Mouse (Mus musculus) monocyte, adult 5-6 weeks (primary cell): ENCODE results near the gene Akap13. TPM values are rescaled to one million over a fixed set of nuclear protein-coding genes. Genes with fewer than 3 reads are reported as not detected.
"Not testable (repeated sequence)": the region's sequence is repeated elsewhere in the genome, so short reads cannot be mapped to it uniquely, and the experiment has no call there.

Source experiments
- ATAC-seq: fragments of 153-309, 156-312 bp; replicated peaks from 2 replicates; pipeline ENCODE4 v1.8.0; 2017; ENCODE audit warnings: mild to moderate bottlenecking; ENCODE audit not compliant: low TSS enrichment, insufficient number of reproducible peaks, severe bottlenecking, poor library complexity, low FRiP score
- total RNA-seq: library from RNA; stranded (forward); fragments of 200-1000, 200-491, 200-594 nt; gene quantifications from 3 replicates; pipeline ENCODE4 v1.2.3, GENCODE M21; 2017

Akap13 gene
- total RNA-seq, 1 experiment from 2014 or later: 580 TPM

DNA sequence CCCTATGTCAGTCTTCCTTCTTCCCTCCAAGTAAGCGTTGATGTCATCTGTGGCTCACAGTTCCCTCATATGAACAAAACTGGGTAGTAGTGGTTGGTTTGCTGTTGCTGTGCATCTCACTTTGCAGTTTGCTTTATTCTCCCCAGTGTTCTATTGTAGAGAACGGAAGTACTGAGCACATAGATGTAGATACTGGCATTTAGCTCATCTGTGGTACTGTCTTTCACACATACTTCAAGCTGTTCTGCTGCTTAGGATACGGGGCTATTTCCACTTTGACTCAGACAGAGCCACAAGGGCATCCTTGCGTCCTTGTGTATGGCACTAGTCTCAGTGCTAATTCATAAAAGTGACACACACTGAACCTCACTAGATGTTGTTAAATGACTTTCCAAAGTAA lies 259.7 kb downstream of the Akap13 start:
- ATAC-seq: no peak; the same call in 1 of the 2 replicates

DNA sequence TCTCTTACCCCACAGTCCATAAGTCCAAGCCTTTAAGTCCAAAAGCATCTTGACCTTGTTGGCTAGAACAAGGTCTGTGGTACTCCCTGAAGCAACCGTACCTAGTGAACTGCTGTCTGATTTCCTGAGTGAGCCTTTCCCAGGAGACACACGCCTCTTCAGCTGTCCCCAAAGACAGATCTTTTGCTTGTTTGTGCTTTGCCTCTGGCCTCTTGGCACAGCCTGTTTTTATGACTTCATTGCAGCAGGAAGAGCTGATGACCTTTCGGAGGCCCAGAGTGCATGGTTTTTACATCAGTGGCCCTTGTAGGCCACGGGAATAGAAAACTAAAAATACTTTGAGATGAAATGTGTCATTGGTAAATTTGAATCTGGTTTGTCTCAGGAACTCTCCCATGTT lies 260.6 kb downstream of the Akap13 start:
- ATAC-seq: 0 out of 2 replicates have a peak, but pooled peaks have one; percentile 11

DNA sequence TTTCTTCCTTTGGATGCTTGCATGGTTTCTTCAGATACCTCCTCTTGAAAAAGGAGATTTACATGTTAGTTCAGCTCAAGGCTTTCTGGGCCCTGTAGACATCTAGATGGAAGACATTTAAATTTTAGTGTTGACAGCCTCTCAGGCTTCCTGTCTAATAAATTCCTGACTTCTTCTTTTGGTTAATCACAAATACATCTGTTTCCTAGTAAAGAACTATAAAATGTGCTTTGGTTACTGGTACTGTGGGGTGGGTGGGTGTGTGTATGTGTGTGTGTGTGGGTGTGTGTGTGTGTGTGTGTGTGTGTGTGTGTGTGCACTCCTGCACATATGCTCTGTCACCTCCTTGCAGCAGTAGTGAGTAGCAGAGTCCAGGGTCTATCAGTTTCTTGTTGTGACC lies 262.0 kb downstream of the Akap13 start:
- no peak for ATAC-seq

DNA sequence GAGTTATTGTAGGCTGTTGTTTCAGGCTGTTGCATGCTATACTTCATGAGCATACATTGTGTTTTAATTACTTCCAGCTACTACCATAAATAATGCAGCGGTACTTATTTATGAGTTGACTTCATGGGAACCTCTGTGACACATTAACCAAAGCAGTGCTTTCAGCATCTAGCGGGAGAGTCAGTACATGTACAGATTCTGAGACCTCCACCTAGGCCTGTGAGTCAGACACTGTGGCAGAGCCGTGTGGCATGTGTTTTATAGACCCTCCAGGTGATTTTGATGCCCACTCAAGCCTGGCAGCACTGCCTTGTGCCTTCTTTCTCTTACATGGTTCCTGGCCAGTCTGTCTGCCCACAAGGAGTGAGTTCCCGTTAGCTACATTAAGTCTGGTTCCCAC lies 266.0 kb downstream of the Akap13 start:
- ATAC-seq: no peak

DNA sequence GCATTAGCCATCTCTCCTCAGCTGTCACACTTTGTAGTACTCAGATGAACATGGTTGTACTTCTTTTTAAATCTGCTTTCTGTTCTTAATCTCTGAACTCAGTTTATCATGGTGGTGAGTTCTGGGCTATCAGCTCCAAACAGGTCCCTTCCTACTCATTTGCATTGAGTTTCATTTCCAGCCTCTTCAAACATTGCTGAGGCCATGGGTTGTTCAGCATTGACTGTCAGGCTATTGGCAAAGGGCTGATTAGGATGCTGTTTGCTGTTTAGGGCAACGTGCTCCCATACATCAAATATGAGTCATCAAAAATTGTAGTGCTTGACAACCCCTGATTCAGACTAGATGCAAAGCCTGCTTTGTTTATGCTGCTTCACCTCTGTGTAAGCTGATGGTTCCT lies 268.7 kb downstream of the Akap13 start:
- ATAC-seq: no peak

DNA sequence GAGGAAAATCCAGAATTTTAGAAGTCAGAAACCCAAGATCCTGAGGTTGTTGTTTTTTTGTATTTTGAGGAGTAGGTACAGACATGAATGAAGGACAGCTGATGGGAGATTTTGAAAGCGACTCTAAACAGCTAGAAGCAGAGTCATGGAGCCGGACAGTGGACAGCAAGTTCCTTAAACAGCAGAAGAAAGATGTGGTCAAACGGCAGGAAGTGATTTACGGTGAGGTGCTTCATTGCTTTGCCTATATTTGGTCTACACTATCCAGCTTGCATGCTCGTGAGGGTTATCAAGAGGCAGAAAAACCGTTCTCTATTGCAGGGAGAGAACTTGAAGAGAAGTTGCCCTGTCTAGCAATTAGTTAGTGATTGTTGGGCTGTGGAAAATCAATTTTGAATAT lies 270.6 kb downstream of the Akap13 start:
- ATAC-seq: no peak

DNA sequence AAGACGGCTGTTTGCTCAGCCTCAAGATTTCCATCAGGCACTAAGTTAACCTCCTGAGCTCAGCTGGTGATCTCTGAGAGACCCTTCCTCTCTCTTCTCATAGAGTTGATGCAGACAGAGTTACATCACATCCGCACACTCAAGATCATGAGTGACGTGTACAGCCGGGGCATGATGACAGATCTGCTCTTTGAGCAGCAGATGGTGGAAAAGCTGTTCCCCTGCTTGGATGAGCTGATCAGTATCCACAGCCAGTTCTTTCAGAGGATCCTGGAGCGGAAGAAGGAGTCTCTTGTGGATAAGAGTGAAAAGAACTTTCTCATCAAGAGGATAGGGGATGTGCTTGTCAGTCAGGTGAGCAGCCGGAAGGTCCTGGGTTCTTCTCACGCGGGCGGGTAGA lies 271.5 kb downstream of the Akap13 start:
- ATAC-seq: no peak

DNA sequence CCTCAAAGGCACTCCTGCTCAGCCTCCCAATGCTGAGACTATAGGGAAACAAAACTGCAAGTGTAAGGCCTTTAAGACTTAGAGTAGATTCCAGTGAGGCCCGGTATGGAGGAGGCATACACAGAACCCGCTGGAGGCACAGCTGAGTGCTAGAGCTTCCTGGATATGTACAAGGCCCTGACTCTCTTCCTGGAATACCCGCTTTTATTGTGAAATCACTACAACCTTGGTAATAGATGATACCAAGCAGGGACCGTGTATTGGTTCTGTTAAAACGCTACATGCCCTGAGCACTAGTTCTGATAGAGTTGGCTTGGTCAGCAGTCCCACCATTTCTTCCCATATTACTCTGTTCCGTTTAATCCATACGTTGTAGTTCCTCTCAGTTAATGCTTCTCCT lies 274.3 kb downstream of the Akap13 start:
- no peak for ATAC-seq

DNA sequence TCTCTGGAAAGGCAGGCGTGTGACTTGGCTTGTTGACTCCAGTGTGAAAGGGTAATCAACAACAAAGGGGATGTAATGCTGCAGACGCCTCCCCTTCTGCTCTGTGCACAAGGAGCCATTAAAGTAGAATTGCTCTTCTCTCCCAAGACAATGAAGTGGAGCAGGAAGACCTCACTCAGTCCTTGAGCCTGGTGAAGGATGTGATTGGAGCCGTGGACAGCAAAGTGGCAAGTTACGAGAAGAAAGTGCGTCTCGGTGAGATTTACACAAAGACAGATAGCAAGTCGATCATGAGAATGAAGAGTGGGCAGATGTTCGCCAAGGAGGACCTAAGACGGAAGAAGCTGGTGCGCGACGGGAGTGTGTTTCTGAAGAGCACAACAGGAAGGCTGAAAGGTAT lies 274.9 kb downstream of the Akap13 start:
- ATAC-seq: no peak

DNA sequence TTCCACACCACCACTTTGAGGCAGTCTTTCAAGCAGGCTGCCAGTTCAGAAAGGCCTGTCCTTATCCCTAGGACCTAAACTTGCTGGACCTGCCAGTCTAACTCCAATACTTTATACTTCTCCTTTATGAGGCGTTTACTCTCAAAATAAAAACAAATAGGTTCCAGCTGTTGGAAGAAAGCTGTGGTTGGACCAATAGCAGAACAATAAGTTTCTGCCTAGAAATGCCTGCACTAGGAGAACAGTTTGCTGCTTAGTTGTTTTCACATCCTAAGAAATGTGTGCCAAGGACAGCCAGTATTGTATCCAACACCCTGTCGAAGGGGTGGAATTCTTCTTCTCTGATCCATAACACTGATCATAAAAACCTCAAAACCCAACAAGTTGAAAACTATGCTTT lies 276.6 kb downstream of the Akap13 start:
- ATAC-seq: no peak

DNA sequence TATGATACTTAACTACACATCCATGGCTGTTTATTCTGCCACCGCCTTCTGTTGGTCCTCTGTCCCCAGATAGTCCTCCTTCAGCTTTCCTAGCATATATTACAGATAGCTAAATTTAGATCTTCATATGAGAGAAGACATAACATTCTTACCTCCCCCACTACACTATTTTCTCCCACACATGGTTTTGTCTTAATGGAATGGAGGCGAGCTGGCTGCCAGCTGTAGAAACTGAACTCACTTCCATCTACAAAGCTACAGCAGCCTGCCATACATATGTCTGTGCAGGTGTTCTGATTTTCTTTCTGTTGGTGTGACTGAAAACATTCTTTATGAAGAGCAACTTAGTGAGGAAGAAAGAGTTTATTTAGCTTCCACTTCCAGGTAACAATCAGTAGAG lies 277.8 kb downstream of the Akap13 start:
- ATAC-seq: no peak

DNA sequence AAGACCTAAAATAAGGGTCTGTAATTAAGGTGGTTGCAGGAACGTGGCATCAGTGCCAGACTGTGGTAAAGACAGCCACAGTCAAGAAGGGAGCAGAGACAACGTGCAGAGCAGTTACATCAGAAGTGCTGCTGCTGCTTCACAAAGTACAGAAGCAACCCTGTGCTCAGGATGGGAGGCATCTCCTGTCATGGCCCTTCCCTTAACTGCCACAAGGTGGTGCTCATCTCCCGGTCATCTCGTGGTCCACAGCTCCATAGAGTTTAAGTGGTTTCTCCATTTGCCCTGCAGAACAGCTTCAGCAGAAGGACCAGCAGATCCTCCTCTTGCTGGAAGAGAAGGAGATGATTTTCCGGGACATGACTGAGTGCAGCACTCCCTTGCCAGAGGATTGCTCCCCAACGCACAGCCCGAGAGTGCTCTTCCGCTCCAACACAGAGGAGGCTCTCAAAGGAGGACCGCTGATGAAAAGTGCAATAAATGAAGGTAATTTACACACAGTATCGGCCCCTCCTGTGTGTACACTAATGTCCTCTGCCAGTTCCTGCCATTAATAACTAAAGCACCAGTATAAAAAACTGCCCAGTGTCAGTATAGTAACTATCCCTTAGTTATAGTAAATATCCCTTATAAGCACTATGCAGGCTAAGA lies 283.9 kb downstream of the Akap13 start:
- peak; percentile 89 for ATAC-seq

DNA sequence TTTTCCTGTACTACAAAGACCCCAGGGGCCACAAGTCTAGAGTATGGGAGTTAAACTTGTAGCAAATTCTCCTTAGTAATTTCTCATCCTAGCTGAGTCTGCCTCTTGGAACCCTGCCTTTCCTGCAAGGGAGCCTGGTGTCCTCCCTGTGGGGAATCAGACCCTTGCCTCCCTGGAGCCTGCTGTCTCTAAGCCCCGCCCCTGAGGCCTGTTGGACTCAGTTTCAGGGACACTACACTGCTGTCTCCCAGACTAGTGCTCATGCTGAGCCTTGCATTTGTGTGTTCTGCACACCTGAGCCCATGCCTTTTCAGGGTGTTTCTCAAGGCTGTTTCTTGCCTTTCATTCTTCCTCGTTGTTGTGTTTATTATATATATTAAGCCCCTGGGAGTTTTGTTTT lies 289.2 kb downstream of the Akap13 start:
- 0 out of 2 replicates have a peak, but pooled peaks have one; percentile 27 for ATAC-seq

DNA sequence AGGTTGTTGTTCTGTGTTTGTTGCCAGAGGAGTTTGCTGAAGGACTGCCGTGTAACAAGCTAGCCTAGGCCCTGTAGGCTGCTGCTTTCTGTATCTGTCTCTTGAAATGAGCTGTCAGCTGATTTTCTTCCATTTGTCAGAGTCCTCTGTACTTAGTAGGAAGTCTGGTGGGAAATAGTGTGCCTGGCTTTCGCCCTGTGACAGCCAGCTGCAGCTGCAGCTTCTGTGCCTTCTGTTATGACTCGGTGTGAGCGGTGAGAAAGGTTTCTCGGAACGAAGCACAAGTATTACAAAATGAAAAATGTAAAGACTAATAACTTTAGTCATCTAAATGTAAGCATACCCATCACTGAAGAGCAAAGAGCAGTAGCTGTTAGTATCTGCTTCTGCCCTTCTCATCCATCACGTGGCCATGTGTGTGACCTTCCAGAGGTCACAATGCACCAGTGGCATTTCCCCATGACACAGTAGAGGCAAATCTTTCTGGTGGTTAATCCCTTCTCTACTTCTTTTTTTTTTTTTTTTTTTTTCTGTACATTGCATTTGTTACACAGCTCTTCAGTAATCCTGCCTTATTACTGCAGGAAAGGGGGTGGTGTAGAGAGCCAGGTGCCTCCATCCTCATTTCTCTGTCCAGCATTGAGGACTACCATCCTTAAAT lies 289.8 kb downstream of the Akap13 start:
- ATAC-seq: no peak

DNA sequence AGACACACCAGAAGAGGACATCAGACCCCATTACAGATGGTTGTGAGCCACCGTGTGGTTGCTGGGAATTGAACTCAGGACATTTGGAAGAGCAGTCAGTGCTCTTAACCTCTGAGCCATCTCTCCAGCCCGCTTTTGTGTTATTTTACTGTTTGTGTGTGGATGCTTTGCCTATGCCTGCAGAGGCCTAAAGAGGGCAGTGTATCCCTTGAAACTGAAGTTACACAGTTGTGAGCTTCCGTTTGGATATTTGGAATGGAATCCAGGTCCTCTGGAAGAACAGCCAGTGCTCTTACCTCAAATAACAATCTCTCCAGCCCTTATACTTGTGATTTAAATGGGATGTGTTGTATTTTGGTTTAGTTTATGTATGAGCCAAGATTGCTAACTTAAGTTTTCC lies 290.6 kb downstream of the Akap13 start:
- not testable (repeated sequence) for ATAC-seq

DNA sequence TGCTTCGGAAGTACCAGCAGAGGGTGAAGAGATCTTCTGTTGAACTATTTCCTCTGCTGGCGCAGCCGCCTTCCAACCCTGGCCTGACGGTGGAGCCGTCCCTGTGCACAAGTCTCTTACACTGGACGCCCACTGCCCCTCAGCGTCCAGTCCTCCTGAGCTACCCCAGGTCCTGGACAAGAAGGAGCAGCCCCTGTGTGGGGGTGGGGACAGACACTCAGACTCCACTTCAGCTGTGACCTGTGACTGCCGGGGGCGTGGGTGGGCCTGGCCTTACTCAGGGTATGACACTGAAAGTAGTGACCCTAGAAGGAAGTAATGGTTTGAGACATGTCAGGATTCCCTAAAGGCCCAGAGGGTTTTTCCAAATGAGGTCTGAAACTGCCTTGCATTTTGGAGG lies 295.2 kb downstream of the Akap13 start:
- ATAC-seq: no peak

DNA sequence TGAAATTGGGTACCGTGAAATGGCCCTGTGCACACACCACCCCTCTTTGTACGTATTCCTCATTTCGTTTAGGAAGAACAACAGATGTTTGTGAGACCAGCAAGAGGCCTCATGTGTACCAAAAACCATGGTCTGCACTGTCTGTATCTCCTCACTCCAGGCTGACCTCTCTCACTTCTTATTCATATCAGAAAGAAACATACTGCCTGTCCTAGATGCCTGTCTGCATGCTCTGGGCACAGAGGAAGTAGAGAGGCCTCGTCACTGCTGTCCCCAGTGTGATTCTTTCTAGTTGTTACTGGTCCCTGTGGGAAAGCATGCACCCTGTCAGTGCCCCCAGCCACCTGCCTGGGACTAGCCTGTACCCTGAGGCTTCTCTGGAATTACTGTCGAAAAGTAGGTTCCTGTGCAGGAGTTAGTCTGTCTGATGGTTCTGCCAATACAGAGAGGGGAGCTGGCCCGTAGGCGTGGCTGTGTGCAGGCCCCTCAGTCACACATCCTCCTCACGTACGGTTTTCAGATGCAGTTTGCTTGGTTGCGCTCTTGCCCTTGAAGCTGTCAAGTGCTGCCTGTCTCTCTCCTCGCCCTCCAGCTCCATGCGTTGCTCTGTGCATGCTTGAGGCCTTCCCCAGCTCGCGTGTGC lies 295.9 kb downstream of the Akap13 start:
- no peak for ATAC-seq

DNA sequence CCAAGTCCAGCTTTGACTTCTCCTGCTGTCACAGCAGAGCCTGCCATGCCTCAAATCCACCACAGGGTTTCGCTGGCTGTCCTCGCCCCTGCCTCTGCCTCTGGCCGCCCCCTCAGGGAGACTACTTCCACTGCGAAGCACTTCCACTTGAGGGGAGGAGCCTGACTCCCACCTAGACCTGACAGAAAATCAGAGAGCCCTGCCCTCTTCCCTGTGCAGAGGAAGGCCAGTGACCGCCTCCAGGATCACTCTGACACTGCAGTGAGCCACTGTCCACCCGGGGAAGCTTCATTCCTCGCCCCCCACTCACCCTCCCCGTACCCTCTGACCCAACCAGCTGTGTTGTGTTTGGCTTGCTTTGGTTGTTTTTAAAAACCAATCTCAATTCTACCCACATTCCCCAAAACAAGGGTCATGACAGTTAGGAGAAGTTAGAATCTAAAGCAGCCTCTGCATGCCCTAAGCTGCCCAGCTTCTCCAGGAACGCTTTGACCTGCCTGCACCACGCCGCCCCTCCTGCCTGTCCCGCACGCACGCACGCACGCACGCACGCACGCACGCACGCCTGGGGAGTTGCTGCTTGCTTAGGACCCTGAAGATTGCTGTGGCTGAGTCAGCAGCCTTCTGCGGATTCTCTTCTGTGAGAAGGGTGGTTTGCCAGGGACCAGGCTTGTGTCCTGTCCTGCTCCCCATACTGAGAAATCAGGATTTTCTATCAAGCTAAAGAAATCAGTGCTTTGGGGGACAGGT lies 297.3 kb downstream of the Akap13 start:
- no peak for ATAC-seq

DNA sequence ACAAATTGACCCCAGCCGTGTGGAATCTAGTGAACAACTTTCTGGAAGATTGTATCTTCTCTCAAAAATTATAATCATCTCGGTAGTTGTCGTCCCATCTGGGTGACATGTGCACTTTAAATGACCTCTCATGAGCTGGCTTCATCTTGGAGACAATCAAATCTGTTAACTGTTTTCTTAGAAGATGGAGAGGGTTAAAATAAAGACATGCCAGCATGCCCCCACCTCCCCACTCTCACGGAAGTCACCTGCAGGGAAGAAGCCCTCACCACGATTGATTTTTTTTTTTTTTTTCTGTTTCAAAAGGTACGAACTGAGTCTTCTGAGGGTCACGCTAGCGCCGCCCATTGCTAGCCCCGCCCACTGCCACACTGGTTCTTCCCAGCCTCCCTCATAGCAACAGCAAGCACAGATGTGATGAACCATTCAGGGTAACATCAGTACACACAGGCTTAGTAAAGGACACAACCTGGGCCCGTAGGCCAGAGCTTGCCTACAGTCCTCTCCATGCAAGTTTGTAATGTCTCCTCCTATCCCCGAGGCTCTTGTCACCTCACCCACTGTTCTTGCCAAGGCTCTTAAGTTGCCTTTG lies 298.0 kb downstream of the Akap13 start:
- ATAC-seq: no peak
